Mouse (Mus musculus): ENCODE data around the gene Rnaset2b.
"Not testable (repeated sequence)": the region's sequence is repeated elsewhere in the genome, so short reads cannot be mapped to it uniquely, and the experiment has no call there.

Rnaset2b gene

DNA sequence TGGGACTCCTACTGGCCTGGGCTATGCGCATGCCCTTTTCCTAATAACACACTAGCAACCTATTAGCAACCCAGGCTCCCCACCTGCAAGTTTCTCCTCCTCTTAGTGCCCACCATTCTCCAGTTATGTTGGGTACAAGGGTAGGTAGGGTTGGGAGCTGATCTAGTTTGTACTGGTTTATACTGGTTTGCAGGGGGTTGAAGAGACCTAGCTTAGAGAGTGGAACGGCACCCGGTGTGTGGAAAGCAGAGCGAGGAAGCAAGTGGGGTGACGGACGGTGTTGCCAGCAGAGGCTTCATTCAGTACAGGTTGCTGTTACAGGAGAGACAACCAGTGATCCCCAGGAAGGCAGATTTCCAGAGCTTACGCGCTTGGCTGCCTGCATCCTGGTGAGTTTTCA lies at the start of gene Rnaset2b:
Gene Rnaset2b, plus strand, starts transcription at position 301 of the 400 bp plus-strand sequence.
- in situ Hi-C loops (cut with MseI, MboI): not testable (repeated sequence)

DNA sequence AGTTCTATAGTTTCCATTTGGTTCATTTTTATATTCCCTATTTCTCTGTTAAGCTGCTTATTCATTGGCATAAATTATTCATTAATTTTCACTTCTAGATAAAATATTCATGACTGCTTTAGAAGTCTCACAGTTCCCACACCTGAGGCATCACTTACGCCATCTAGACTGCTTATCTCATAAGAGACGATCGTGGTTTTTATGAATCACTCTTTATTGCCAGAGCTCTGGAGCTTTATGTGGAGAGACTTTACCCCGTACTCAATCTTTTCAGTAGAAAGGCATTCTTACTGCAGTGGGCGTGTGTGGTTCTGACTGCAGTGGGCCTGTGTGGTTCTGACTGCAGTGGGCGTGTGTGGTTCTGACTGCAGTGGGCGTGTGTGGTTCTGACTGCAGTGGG lies 38.8 kb upstream of the Rnaset2b start:
- in situ Hi-C loops (cut with MseI, MboI): not testable (repeated sequence)

DNA sequence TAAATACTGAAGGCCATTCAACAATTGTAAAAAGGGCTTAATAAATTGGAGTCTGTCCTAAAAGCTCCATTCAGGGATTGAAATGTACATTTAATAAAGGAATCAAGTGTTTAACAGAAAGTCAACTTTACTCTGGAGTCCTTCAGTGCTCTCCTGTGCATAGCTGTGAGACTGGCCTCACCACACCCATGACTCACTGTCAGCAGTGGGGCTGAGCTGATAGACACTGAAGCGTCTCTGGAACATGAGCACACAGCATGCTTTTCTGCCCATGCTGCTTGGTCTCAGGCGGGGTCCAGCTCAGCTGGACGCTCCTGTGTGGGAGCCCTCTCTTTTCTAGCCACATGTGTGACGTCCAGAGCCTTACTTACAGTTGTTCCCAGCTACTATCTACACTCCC lies 27.9 kb upstream of the Rnaset2b start:
- in situ Hi-C loops (cut with MseI, MboI): not testable (repeated sequence)

DNA sequence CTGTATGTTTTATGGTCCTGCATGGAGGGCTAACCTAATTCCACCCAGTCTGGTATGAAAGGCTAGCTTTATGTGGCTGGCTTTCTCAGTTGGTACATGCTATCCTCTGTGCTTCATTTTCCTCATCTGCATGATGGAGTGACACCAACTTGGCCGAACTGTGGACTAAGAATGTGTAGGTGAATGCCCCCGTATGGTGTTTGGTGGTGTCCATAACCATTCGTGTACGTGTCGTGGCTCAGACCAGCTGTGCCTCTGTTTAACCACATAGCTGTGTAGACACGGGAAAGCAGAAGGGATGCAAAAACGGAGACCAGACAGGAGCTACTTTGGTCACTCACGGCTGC lies 22.8 kb upstream of the Rnaset2b start:
- in situ Hi-C loops (cut with MseI, MboI): not testable (repeated sequence)

DNA sequence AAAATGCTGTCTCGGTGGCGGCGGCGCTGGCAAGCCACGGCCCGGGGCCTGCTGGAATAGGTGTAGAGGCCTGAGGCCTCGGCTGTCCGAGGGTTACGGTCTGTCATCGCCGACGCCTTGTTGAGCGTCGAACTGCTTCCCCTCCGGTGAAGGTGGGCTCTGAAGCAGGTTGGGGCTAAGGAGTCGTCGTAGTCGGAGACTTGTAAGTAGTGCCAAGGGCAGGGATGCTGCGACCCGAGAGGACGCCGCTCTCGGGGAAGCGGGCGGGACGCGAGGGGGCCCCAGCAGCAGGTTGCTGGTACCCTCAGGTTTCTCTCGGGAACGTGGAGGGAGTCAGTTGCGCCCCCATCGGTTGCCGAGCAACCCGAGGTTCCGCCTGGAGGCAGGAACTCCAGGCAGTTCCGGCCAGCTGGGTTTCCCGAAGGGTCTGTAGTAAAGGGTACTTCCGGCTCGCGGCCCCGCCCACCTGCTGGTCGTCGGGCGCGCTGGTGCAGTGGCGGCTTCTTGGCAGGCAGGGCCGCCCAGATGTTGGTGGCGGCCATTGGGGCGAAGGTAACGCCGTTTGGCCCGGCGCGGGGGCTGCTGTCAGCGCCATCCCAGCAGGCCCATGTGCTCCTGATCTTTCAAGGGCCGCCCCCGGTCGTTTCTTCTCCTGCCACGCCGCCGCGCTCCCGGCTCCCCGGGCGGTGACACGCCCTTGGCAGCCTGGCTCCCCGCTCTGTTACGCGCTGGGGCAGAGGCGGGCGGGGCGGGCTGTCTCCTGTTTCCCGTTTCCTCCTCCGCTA lies 22.3 kb upstream of the Rnaset2b start, which contains the start of gene Rsph3b:
Gene Rsph3b, minus strand, starts transcription at position 699 of the 785 bp plus-strand sequence.
- in situ Hi-C loops (cut with MseI, MboI): not testable (repeated sequence)

DNA sequence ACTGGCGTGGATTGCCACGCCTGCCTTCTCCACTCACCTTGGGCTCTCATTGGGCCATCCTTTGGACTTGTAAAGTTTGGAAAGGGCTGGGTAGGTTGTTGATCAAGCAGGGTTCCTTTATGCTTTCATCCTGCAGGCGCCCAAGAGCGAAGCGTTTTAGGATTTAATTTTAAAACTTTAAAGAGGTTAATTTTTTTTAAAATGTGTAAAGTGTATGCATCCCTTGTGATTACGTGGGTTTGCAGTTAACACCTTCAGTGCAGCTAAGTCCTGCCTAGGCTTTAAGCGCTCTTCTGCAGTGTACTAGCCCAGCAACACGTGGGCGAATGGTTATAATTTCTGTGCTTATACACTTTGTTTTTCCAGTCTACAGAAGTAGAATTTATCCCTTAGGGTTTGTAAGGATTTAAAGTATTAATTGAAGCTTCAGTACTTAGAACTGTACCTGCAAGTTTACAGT lies 21.6 kb upstream of the Rnaset2b start:
- in situ Hi-C loops (cut with MseI, MboI): not testable (repeated sequence)

DNA sequence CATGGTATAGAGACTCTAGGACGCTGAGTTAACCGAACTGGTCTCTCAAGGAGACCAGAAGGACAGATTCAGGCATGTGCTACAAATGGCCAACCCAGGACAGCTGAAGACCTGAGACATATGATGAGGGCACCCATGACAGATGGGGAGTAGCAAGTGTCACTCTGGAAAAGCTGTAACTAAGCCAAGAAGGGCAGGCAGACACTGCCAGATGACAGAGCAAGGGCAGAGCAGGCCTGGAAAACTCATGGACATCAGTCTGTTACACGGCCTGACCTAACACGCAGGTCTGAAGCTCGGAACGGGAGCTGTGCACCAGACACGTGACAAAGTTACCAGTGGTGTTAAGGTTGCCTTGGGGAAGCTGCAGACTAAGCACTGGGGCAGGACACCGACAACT lies 11.6 kb upstream of the Rnaset2b start:
- in situ Hi-C loops (cut with MseI, MboI): not testable (repeated sequence)

DNA sequence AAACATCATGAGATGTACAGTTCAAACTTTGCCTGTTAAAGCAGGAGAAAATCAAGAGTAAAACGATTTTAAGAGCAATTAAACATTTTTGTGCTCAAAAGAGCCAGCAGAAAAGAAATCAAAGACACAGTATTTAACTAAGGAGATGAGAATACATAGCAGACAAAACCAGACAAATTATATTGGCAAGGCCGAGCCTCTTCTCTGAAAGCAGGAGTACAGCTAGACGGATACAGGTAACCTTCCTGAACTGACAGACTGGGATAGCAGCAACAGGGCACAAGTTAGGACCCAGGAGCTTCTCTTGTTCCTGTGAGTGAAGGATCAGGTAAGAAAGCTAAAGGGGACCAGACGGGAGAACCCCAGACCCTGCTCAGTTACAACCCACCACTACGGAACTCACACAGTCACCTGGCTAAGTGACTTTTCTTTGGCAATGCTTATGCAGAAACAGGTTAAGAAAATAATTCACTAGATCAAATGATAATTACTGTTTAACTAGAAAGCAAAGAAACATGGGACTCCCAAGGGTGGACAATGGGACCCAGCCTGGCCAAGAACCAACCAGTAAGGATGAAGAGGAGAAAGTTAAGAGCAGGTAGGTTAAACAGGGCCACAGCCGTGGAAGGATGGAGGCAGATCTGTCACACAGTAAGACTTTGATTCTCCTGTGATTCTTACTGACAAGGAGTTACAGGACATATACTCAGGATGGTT lies 10.7 kb upstream of the Rnaset2b start:
- in situ Hi-C loops (cut with MseI, MboI): not testable (repeated sequence)

DNA sequence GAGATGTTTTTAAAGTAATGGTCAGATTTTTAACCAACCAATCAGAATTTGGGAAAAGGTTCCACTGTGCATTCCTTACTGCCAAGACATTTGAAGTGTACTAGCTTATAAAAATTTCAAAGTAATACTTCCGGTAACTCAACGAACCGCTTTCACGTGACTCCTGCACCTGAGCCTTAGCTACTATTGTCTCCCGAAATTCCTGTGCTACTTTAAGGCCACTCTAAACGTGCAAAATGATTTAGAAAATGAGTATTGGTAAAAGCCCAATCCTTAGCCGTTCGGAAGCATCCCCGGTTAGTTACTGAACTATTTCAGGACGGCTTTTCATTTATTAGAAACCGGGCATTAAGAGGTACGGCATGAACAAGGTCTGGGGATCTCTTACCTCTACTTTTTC lies 10.1 kb upstream of the Rnaset2b start:
- in situ Hi-C loops (cut with MseI, MboI): not testable (repeated sequence)

DNA sequence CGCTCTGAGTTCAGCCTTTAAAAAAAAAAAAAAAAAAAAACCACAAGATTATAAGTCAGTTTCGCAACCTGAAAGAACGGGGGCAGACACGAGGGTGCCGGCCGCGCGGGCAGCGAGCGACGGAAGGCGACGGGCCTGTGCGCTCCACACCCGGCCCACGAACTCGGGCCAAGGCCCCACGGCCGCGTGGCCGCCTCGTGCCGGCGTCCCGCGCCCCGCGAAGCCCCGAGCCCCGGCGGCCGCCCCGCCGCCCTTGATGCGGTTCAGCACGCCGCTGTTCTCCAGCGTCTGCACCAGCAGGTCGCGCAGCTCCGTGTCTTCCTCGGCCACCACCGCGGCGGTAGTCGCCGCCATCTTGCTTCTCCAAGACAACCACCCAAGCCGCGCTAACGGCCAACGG lies 9.7 kb upstream of the Rnaset2b start, which contains the start of gene Tagap1:
Gene Tagap1, minus strand, starts transcription at position 381 of the 400 bp plus-strand sequence.
- in situ Hi-C loops (cut with MseI, MboI): not testable (repeated sequence)

DNA sequence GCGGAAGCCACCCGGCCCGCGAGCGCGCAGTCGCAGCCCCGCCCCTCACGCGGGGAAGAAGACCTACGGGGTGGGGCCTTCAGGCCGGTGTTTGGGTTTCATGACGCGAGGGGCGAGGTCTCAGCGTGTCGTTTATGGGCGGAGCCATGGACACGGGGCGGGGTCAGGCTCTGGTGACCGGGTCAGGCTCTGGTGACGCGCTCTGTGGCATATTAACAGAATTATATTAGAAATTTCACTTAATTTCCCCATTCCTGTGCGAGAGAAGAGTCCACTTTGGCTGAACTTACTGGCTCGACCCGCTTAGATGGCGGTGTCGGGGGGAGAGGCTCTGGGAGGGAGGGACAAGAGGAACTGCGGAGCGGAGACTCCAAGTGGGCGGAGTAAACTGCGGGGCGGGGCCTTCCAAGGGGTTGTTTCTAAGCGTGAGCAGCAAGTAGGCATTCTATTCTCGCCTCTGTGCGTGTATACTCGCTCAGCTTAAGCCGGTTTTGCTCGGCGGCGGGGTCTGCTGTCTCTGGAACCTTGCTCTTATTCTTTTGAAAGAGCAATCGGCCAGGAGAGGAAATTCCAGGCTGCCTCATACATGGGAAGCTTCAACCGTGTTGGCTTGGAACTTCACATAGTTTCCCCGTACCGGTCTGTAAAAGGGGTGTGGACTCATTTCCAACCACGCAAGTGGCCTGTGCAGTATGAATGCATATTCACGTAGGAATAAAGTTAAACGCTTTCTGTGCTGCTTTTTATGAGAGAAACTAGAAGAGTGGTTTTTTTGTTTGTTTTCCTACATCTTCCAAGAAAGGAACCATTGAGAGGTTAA lies 9.0 kb upstream of the Rnaset2b start:
- in situ Hi-C loops (cut with MseI, MboI): not testable (repeated sequence)

DNA sequence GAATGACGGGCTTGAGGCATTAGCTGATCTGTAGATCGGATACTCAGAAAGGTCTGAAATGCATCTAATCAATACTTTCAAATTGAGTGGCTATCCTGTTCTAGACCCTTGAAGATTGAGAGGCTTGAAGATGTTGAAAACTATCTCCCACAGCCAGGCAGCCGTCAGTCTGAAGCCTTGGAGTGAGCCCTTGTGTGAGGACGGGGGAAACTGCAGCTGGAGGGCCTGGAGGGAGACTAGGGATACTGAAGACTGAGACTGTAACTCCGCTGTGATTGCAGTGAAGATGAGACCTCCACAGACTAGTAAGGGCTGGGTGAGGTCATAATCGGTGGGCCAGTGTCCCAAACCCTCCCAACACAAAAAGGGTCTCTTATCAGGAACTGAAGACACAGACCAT lies 8.1 kb upstream of the Rnaset2b start:
- in situ Hi-C loops (cut with MseI, MboI): not testable (repeated sequence)

DNA sequence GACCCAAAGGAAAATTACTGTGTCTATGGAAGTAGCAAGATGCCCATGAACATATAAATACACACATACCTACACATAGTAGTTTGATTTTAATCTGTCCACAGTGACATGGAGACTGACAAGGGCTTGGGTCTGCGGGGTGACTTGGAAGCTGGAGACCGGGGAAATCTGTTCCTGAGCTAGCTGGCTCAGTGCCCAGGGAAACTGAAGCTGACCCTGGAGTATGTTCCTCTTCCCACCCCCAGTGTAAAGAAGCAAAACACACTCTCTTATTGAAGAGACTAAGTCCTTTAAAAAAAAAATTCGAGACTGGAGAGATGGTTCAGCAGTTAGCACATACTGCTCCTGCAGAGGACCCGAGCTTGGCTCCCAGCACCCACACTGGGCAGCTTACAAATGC lies 7.5 kb upstream of the Rnaset2b start:
- in situ Hi-C loops (cut with MseI, MboI): not testable (repeated sequence)

DNA sequence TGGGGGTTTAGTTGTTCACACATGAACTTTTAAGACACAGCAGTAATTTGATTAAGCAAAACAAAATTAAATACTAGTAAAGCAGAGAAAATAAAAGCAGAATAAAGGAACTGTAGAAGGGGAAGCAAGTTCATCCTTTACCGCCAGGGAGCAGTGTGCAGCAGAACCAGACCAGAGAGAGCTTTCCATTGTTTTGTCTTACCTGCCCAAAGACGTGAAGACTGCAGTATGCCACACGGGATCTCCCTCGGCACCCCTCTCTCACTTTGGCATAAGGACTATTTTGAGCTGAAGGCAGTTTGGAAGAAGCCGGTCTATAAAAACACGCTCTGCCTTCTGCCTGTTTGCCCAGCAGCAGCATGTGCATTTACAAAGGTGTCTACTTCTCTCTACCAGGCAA lies 5.1 kb upstream of the Rnaset2b start:
- in situ Hi-C loops (cut with MseI, MboI): not testable (repeated sequence)

DNA sequence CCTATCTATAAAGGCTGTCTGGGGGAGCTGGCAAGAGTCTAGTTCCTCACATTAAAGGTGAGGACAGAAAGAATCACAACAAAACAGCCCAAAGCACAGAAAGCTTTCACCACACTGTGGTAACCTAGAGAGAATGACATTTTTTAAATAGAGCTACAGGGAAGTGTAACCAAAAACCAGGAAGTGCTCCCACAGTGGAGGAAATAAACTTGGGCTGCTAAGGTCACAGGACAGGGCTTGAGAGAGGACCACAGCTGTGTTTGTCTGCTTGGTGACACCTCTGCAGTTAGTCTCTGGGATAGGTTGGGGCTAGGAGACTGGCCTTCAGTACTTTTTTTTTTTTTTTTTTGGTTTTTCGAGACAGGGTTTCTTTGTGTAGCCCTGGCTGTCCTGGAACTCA lies 2.8 kb upstream of the Rnaset2b start:
- in situ Hi-C loops (cut with MseI, MboI): not testable (repeated sequence)

DNA sequence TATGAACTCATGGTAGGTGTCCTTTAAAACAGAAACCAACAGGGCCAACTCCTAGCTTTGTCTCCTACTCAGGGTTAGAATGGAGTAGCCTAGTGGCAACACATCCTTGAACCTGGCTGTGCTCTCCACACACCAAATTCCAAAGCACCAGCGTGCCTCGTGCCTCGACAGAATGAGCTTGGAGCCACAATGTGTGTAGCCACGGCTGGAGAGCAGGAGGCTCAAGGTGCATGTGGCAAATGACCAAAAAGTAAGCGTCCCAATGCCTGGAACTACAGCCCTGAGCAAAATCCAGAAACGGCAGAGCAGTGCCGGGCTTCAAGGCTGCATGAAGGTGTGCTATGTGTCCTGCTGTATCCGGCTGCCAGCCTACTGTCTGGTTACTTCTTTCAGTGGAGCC lies 804 bp downstream of the Rnaset2b start:
- in situ Hi-C loops (cut with MseI, MboI): not testable (repeated sequence)

DNA sequence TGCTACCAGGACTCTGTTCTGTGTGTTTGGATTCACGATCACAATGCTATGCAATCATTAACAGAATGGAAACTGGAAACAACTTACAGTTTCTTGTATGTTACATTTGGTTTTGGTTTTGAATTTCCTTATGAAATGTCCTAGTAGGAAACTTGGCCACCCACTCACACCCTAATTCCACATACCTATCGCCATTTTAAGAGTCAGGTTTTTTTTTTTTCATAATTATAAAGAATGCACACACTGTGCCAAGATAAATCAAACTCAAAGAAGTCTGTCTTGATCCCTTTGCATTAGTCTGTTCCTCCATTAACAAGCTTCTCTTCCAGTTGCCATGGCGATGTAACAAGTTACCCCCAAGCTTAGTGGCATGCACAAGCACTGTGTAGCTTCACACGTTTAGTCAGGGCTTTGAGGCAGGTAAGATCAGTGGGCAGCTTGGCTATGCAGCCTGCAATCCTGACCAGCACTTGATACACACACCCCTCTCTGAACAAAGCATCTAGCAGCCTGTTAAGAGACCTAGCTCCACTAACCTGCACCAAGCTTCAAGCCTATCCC lies 2.5 kb downstream of the Rnaset2b start:
- in situ Hi-C loops (cut with MseI, MboI): not testable (repeated sequence)

DNA sequence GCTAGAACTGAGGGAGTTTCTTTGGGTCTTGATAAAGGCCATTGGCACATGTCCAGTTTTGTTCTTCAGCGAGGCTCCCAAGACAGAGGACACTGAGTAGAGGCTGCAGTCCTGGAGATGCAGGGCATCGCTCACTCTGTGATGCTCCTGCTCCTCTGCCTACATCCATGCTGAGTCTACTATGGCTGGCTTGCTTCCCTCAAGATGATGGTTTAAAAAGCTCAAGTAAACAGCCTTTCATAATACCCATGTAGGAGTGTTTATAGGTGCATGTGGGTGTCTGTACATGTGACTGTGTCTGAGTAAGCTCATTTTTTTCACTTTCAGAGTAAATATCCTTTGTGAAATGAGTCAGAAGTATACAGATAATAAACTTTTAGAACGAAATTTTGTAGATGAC lies 4.6 kb downstream of the Rnaset2b start:
- in situ Hi-C loops (cut with MseI, MboI): not testable (repeated sequence)

DNA sequence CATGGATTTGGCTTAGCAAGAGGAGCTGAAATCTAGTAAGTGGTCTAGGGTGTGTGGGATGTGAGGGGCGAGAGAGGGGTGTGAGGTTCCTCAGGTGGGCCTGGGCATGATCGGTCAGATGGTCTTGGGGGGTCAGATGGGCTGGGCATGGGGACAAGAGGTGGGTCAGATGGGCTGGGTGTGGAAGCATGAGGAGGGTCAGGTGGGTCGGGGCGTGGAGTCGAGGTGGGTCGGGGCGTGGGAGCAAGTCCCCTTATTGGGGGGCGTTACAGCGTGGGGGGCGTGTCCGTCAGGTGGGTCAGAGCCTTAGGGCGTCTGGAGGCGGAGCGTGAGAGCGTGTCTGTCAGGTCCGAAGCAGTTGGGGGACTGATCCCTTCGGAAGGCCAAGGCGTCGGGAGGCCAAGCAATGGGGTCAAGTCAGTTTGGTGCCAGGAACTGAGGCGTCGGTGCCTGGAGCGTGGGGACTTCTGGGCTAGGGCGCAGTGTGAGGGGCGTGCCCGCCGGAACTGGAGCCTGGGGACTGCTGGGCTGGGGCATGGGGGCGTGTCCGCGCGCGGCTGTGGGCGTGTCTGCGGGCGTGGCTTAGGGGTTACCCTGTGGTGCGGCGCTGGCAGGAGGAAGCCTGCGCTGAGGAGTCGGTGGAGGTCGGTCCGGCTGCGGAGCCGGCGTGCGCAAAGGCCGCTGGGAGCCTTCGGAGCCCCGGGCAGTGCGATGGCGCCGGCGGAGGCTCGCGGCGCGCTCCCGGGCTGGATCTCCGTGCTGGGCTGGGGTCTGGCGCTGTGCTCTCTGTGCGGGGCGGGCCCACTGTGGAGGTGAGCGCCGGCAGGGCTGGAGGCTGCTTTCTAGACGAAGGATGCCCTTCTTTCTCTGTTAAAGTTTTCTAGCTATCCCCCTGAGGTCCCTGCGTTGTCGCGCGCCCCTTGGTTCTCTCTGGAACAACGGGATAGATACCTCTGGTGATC lies 8.1 kb downstream of the Rnaset2b start, which contains the start of gene Gm49721:
Gene Gm49721, plus strand, starts transcription at position 618 of the 962 bp plus-strand sequence.
- in situ Hi-C loops (cut with MseI, MboI): not testable (repeated sequence)

DNA sequence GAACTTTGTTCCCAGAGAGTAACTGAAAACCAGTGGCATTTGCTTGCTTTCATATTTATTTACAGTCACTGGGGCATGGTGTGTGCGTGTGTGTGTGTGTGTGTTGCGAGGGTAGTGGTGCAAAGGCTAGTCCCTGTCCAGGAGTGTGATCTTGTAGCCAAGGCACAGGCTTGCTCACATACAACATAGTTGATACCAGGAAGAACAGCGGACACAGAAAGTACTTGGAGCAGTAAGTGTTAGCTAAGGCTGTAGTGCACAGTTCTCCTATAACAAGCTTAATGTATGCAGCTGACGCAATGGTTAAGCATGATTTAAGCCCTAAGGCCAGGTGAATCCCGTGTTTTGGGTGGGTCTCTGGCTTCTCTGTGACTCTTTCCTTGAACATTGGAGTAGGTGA lies 8.9 kb downstream of the Rnaset2b start:
- in situ Hi-C loops (cut with MseI, MboI): not testable (repeated sequence)

Measured in mouse trophoblast stem cell (cell line).